Mouse (Mus musculus): ENCODE measurements around the gene Il5ra. TPM values are rescaled to one million over a fixed set of nuclear protein-coding genes. Genes with fewer than 3 reads are reported as not detected.

Il5ra gene
- under 1 TPM in 1 of 2 experiments, not detected in 1; 0.32 TPM for polyA plus RNA-seq (2017; shearing (Covaris generic))

DNA sequence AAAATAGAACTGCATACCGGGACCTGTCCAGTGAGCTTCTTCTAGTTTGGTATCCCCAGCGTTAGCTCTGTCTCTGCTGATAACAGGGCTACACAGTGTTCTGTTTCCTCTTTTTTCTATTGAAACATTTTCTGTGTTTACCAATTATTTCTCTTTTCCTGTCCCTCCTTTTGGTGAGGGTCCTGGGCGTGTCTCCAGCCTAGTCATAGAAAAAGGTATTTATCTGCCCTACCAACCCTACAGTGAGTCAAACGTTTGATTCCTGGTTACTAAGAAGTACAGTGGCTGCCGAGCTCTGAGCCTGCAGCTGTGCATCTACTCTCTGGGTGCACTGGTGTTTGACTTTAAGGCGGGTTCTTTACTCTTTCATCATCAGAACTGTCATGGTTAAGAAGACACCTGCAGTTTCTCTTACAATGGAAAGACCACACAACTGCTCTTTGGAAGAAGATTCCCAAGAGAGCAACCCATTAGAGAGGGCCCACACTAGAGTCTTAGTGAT is at the start of gene Il5ra:
Gene Il5ra, minus strand, starts transcription at position 151 of the 502 bp plus-strand sequence.
- ATAC-seq: no peak

DNA sequence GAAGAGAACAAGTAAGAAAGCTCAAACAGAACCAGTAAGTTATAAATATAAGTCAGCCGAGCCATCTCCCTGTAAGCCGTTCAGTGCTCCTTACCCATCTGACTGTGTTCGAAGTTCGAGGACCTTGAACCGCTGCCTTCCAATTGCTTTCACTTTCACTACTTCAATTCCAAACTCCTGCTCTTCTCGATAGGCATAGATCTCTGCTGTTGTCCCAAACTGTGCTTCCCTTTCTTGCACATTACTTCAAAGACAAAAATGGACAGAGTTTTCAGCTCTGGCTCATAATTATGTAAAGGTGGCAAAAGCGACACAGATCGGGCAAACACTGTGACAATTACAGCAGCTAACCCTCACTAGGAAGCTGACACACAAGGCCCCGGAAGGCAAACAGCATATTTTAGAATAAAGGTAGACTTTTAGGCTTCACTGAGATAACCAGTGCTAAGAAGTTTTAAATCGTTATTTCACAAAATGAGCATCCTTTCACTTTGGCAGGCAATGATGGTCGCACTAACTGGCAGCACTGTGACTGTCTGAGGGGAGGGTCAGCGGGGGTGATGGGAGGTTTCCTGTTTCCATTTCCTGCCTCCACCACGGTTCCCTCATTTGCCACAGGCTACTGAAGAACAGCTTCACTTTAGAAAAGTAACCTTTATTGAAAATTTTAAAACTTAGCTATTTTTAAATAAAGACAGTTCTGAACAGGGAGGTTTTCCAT is 45.4 kb upstream of the Il5ra start:
- ATAC-seq: peak; percentile 53

DNA sequence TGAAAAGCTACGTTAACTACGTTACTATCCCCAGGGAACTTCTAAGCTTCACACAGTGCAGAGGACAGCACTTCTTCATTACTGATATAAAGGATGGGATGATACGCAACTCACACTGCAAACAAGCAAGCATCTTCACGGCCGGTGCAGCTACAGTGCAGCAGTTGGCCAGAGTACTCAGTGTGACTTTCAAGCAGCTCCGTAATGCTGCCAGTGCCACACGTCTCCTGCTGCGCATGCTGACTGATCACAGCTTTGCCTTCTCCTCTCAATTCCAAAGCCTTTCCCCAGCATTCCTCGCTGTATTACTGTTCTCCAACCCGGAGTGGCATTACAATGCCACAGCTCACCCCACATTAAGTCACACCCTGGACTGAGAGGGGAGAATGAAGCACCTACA is 44.8 kb upstream of the Il5ra start:
- ATAC-seq: peak; percentile 7

- ATAC-seq: peak; percentile 62
These were observed 44.3 kb upstream of the Il5ra start for GRCm38 (mm10) chr6:106793088-106793487.

DNA sequence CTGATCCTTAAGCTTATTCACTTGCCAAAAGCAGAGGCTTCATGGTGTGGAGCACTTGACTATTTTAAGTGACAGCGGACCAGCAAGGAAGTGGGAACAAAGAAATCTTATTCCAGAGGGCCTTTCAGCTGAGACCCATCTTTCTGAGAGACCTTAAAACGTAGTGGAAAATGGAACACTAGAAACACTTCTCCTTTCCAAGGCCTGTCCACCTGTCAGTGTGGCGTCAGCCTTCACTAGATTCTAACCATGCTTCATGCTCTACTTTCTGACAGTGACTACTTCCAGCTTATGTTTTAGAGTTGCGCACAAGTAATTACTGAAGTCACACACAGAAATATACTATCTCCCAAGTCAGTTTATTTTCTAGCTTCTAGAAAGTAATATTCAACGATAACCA is 43.6 kb upstream of the Il5ra start:
- ATAC-seq: no peak

- ATAC-seq: peak; percentile 40
These were observed 42.6 kb upstream of the Il5ra start for GRCm38 (mm10) chr6:106791429-106791828.

DNA sequence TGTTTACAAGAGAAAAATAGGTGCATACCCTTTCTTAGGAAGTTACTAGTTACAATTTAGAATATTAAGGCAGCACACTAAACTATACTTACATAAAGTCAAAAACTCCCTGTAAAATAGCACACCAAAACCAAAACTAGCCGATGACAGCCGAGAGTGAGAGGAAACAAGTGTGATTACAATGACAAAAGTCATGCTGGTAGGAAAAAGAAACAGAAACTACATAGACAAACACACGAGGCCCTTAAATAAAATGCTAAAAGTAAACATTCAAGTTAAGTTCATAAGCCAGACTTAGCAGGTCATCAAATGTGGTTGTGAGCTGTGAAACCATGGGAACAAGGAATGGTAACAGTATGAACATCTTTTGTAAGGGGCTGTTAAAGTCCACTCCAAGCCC is 38.3 kb upstream of the Il5ra start:
- peak; percentile 59 for ATAC-seq

- ATAC-seq: no peak
These were observed 21.2 kb upstream of the Il5ra start for GRCm38 (mm10) chr6:106770046-106770445.

DNA sequence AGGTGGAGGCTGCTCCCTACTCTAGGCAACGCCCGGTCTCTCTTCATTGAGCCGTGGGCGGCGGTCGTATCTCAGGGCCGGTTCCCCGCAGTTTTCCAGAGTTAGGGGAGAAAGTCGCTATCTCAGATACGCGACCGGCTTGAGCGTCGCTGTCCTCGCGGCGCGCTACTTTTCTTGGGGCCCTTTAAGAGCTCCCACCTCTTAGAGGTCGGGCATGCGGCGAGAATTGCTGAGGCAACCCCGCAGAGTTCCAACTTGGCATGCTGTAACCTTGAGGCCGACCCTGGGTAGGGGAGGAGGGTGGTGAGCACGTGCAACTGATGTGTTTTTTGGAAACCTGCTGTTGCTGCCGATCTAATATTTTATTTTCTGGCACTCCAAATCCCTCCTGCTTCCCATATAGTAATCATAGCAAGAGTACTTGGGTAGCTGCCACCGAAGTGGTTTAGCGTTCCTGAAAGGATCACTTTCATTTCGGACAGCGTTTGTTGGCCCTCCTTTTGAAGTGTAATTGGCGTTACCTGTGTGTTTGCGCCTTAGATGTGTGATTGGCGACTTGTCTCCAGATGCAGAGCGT is 20.5 kb upstream of the Il5ra start:
- ATAC-seq: peak; percentile 33

- peak; percentile 98 for ATAC-seq
These were observed 19.9 kb upstream of the Il5ra start, which contains the start of gene Trnt1 for GRCm38 (mm10) chr6:106768640-106769289. Gene Trnt1 (plus strand): TSS chr6:106769120.

DNA sequence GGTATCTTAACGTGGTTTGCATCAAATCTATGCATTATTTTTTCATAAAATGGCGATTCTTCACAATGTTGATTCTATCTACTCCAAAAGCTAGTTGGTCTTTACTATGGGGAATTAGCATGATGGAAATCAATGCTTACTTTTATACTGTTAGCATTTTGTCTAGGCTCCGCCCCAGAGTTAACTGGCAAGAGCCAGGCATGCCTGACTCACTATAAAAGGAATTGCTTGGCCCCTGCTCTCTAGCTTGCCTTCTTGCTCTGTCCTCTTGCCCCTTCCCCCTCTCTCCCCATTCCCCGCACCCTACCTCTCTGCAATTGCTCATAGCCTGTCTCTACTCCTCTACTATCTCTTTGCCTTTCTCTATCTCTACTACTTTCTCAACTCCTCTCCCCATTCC is 17.9 kb upstream of the Il5ra start:
- no peak for ATAC-seq

GRCm38 (mm10) chr6:106765892-106766291 is 17.1 kb upstream of the Il5ra start:
- ATAC-seq: no peak

- no peak for ATAC-seq
These were observed 12.6 kb upstream of the Il5ra start for GRCm38 (mm10) chr6:106761486-106761885.

DNA sequence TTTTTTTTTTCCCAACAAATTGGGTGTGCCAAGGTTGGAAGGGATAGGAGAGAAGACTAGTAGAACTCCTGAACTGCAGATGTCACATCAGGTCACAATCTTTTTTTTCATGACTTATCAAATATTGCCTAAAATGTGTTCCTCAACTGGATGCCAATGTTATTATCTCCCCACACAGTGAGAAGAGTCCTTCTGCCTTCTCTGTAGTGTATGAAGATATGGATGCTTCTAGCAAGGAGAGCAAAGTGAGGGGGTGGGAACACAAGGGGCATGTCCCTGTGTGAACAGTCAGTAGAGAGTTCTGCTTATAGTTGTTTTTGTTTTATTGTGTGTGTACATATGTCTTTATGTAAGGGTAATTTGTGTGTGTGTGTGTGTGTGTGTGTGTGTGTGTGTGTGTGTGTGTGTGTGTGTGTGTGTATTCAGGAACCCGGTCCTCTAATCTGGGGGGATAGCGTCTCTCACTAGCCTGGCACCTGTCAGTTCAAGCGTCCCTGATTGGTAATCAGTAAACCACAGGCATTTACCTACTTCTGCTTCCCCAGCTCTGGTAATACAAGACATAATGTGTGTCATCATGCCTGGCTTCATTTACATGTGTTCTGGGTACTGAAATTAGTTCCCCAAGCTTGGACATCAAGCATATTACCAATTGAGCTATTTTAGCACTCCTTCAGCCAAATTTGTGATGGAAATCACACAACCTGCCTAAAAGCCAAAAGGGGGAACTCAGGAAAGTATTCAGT is 11.8 kb upstream of the Il5ra start:
- ATAC-seq: no peak

GRCm38 (mm10) chr6:106758299-106758698 is 9.5 kb upstream of the Il5ra start:
- ATAC-seq: no peak

- ATAC-seq: no peak
These were observed 1.5 kb upstream of the Il5ra start for GRCm38 (mm10) chr6:106750291-106750690.

- no peak for ATAC-seq
These were observed 1.0 kb downstream of the Il5ra start for GRCm38 (mm10) chr6:106747804-106748203.

DNA sequence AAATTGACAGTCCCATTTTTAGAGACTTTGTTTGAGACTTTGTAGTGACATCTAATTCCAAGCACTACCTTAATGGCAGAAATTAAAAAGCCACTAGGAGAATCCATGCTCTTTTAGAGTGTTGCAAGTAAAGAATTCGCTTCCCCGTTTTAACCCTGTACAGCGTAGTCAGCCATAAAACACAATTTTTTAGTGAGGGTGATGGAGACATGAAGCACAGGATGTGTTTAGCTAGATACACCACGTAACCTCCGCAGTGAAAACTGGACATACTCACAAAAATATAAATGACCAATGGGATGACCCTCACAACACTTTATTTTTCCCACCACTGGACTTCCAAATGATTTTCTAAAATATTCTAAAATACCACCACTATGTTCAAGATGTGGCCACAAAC is 1.6 kb downstream of the Il5ra start:
- ATAC-seq: no peak

GRCm38 (mm10) chr6:106745673-106746394 is 3.0 kb downstream of the Il5ra start:
- no peak for ATAC-seq

DNA sequence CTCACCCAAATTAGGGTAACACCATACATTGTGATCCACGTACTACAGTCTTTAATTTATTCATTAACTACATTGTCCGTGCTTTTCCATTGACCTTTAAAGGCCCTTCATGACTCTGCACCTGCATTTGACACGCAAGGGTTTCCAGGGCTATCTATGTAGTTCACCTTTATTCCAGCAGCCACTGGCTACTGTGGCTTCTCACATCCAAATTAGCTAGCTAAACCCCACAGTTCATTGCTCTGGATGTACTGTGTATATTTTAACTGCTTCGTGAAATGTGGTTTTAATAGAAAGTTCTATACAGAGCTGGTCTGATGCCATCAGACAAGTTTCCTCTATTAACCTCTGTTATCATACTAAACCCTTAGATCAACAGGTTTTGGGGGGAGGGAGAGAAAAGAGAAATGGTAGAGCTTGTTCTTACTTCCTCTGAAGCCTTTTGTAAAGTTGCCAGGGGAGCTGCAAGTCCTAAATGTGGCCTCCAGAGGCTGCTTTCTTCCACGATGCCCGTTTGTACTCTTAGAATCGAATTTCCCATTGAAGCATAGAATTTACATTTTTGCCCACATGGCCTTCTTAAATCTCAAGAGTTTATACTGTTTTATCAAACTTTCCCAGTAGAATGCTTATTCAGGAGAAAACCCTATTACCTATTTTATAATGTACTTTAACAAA is 5.1 kb downstream of the Il5ra start:
- ATAC-seq: no peak

DNA sequence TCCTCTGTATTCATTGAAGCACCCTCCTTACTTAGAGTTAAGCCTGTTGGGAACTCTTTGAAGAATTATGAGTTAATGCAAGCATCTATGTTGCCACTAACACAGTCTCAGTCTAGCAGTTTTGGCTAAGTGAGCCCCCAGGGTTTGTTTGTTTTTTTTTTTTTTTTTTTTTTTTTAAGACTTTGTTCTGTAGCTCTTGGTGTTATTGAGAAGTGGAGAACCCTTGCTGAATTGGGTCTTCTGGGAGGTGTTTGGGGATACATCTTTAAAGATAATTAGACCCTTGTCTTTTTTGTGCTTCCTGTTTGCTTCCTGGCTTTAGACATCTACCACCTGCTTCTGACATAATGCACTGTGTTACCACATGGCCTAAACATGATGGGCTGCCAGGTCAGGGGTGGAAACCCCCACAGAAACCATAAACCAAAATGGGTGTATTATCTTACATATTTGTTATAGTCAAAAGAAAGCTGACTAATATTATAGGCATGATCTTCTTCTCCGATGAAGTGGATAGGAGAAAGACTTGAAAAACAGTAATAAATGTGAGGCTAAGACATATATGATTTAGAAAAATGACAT is 8.5 kb downstream of the Il5ra start:
- no peak for ATAC-seq

Data from CD4-positive, CD25-positive, alpha-beta regulatory T cell, adult 4 months (primary cell).